ENCODE assay signal across 26 mouse cellular contexts in genomic region chr8:123816939-123817338, GRCm38 (mm10). TPM values are rescaled to one million over a fixed set of nuclear protein-coding genes. Genes with fewer than 3 reads are reported as not detected.
DNase-seq lines count a peak whose midpoint lies in the region; ATAC-seq and TF ChIP-seq lines count a peak whose summit lies in the region.
"Had no signal": no experiment of that assay in that cellular context is flagged by ENCODE, and none has a peak within 500 bp of the region (broad histone marks: within the 10 kb centered on the region; RNA-seq: fewer than 3 reads in every experiment).

No protein-coding gene starts in this region.

- 73% methylated on average over 8 of the region's 8 CpGs for WGBS in heart, embryonic 11.5 days (ENCODE audit: insufficient replicate concordance)
- WGBS in liver, adult 2 months = 77% methylated on average over 8 of the region's 8 CpGs
- WGBS in liver, embryonic 11.5 days = 88% methylated on average over 8 of the region's 8 CpGs

- TF ChIP-seq POLR2A in liver, adult 2 months (IDR thresholded peaks at IDR 0.05; ENCODE audit: extremely low read depth, insufficient read depth, low read length) = no peak
- TF ChIP-seq POLR2A in cortical plate, adult 2 months (IDR thresholded peaks at IDR 0.05; ENCODE audit: extremely low read depth, insufficient read depth, low read length) = no peak

- H3K79me2 ChIP-seq in liver, adult 2 months (ENCODE audit: control insufficient read depth, insufficient read depth, low read length) = peaks cover 36% of the 10 kb centered on the region; the same call in 1 of the 2 replicates

- H3K9me3 ChIP-seq in heart, embryonic 11.5 days (replicated peaks; ENCODE audit: control insufficient read depth, low read length) = no peaks in the 10 kb centered on the region
- no peaks in the 10 kb centered on the region for H3K9me3 ChIP-seq in liver, embryonic 11.5 days (ENCODE audit: control insufficient read depth, low read length)
- H3K9me3 ChIP-seq: embryonic facial prominence, embryonic 10.5 days; embryonic facial prominence, embryonic 13.5 days; forebrain, embryonic 13.5 days; heart, embryonic 10.5 days; heart, embryonic 15.5 days; hindbrain, embryonic 12.5 days; hindbrain, embryonic 15.5 days had no signal

- H3K4me1 ChIP-seq in heart, embryonic 11.5 days (ENCODE audit: control insufficient read depth, insufficient read depth, low read length) = peaks cover 8% of the 10 kb centered on the region; the same call in 1 of the 2 replicates
- H3K4me1 ChIP-seq in liver, adult 2 months (ENCODE audit: control insufficient read depth, insufficient read depth, low read length) = peaks cover 45% of the 10 kb centered on the region
- H3K4me1 ChIP-seq in liver, embryonic 11.5 days (replicated peaks; ENCODE audit: control insufficient read depth, insufficient read depth, low read length) = peaks cover 48% of the 10 kb centered on the region
- peaks cover 14% of the 10 kb centered on the region for H3K4me1 ChIP-seq in cortical plate, adult 2 months (ENCODE audit: control insufficient read depth, insufficient read depth, low read length)
- H3K4me1 ChIP-seq: hindbrain, embryonic 12.5 days had no signal

- H3K9ac ChIP-seq in heart, embryonic 11.5 days (ENCODE audit: low read depth, low read length) = peak overlapping the region; percentile 40; the same call in 1 of the 2 replicates
- no peak overlapping the region for H3K9ac ChIP-seq in liver, adult 2 months (ENCODE audit: low read depth, low read length)
- no peak overlapping the region for H3K9ac ChIP-seq in liver, embryonic 11.5 days (ENCODE audit: low read depth, low read length)
- H3K9ac ChIP-seq: embryonic facial prominence, embryonic 13.5 days; forebrain, embryonic 13.5 days; heart, embryonic 15.5 days; hindbrain, embryonic 12.5 days; hindbrain, embryonic 15.5 days had no signal

- no peaks in the 10 kb centered on the region for H3K27me3 ChIP-seq in heart, embryonic 11.5 days (ENCODE audit: control insufficient read depth, insufficient read depth, low read length)
- no peaks in the 10 kb centered on the region for H3K27me3 ChIP-seq in liver, adult 2 months (ENCODE audit: control insufficient read depth, insufficient read depth, low read length)
- H3K27me3 ChIP-seq in liver, embryonic 11.5 days (replicated peaks; ENCODE audit: control insufficient read depth, insufficient read depth, low read length) = no peaks in the 10 kb centered on the region
- H3K27me3 ChIP-seq: embryonic facial prominence, embryonic 13.5 days; forebrain, embryonic 13.5 days; heart, embryonic 15.5 days; hindbrain, embryonic 12.5 days; hindbrain, embryonic 15.5 days had no signal

- no peak for TF ChIP-seq CTCF in liver, adult 2 months (IDR thresholded peaks at IDR 0.05; ENCODE audit: low read depth, low read length)
- TF ChIP-seq CTCF in cortical plate, adult 2 months (IDR thresholded peaks at IDR 0.05; ENCODE audit: extremely low read depth, insufficient read depth, low read length) = no peak

- no peak overlapping the region for H3K4me2 ChIP-seq in heart, embryonic 11.5 days
- no peak overlapping the region for H3K4me2 ChIP-seq in liver, embryonic 11.5 days
- H3K4me2 ChIP-seq: embryonic facial prominence, embryonic 13.5 days; forebrain, embryonic 13.5 days; heart, embryonic 15.5 days; hindbrain, embryonic 12.5 days; hindbrain, embryonic 15.5 days had no signal

- no peak overlapping the region for H3K4me3 ChIP-seq in heart, embryonic 11.5 days (ENCODE audit: low read depth, low read length)
- no peak overlapping the region for H3K4me3 ChIP-seq in liver, adult 2 months (ENCODE audit: insufficient read depth, low read depth, low read length)
- H3K4me3 ChIP-seq in liver, embryonic 11.5 days (ENCODE audit: low read depth, low read length) = no peak overlapping the region
- H3K4me3 ChIP-seq in cortical plate, adult 2 months (ENCODE audit: insufficient read depth, low read length) = no peak overlapping the region
- H3K4me3 ChIP-seq: embryonic facial prominence, embryonic 10.5 days; embryonic facial prominence, embryonic 13.5 days; erythroblast, embryonic 14.5 days; forebrain, embryonic 13.5 days; heart, adult 2 months; heart, embryonic 10.5 days; heart, embryonic 15.5 days; hindbrain, embryonic 12.5 days; hindbrain, embryonic 15.5 days had no signal

- no peak for ATAC-seq in heart, embryonic 11.5 days (replicated peaks; ENCODE audit: insufficient number of reproducible peaks, low FRiP score, low TSS enrichment)
- no peak for ATAC-seq in liver, embryonic 11.5 days (replicated peaks; ENCODE audit: low FRiP score)
- ATAC-seq: CD4-positive, CD25-positive, alpha-beta regulatory T cell, adult 4 months; forebrain, embryonic 13.5 days; forebrain, embryonic 16.5 days; intestine, postnatal 0 days had no signal

- no peaks in the 10 kb centered on the region; the same call in 1 of the 2 replicates for H3K36me3 ChIP-seq in heart, embryonic 11.5 days (ENCODE audit: control insufficient read depth, insufficient read depth, low read length)
- no peaks in the 10 kb centered on the region for H3K36me3 ChIP-seq in liver, adult 2 months (ENCODE audit: control insufficient read depth, insufficient read depth, low read length)
- peaks cover 7% of the 10 kb centered on the region for H3K36me3 ChIP-seq in liver, embryonic 11.5 days (ENCODE audit: control insufficient read depth, insufficient read depth, low read length)
- H3K36me3 ChIP-seq: heart, embryonic 15.5 days had no signal

- intact Hi-C loops in heart, postnatal 36 days (cut with DNase I) = no loop called here

- no peak for DNase-seq in heart, postnatal 36 days
- DNase-seq in liver, adult 2 months (ENCODE audit: extremely low read depth, low read depth, low spot score) = no peak
- DNase-seq in liver, embryonic 11.5 days (ENCODE audit: low spot score) = no peak
- DNase-seq in cerebellum, adult 8-10 months = no peak
- DNase-seq: adrenal gland, adult 2 months; adrenal gland, postnatal 14 days; cerebellum, adult 11-12 months; cerebellum, postnatal 25 days; embryo, embryonic 11 days; gastrocnemius, postnatal 10 days; gastrocnemius, postnatal 36 days; heart, adult 2 months; heart, postnatal 10 days had no signal

- no peak overlapping the region for H3K27ac ChIP-seq in heart, embryonic 11.5 days (ENCODE audit: low read depth, low read length)
- 0 out of 2 replicates have a peak overlapping the region, but pooled peaks have one; percentile 4 for H3K27ac ChIP-seq in liver, adult 2 months (replicated peaks; ENCODE audit: insufficient read depth, low read depth, low read length)
- H3K27ac ChIP-seq in liver, embryonic 11.5 days (ENCODE audit: low read depth, low read length) = no peak overlapping the region
- H3K27ac ChIP-seq in cortical plate, adult 2 months (ENCODE audit: insufficient read depth, low read length) = peak overlapping the region; percentile 69
- H3K27ac ChIP-seq: embryonic facial prominence, embryonic 10.5 days; embryonic facial prominence, embryonic 13.5 days; forebrain, embryonic 13.5 days; heart, adult 2 months; heart, embryonic 10.5 days; heart, embryonic 15.5 days; hindbrain, embryonic 12.5 days; hindbrain, embryonic 15.5 days had no signal

RNA-seq across cellular contexts. Expression of gene Rab4a, which starts 11.2 kb away (rescaled TPM):
- 55.0 and 58.7 TPM in 2 replicates for polyA plus RNA-seq in heart, embryonic 11.5 days (2014; fragmentation: Nextera tagmentation; extraction: Ambion mirVana)
- 1 to 10 TPM; 7.3 to 7.9 TPM for total RNA-seq in heart, postnatal 36 days (2021)
- 15.4 and 15.7 TPM in 2 replicates for total RNA-seq in liver, adult 2 months (2014; rRNA removed)
- 24.4 and 24.6 TPM in 2 replicates for polyA plus RNA-seq in liver, adult 2 months (2012; rRNA removed)
- polyA plus RNA-seq in liver, embryonic 11.5 days (2014; fragmentation: Nextera tagmentation; extraction: Ambion mirVana) = 61.8 and 65.9 TPM in 2 replicates
- polyA plus RNA-seq in cortical plate, adult 2 months (2012; rRNA removed) = 72.5 and 72.7 TPM in 2 replicates

RNA-seq across cellular contexts. Expression of gene Ccsap, which starts 43.1 kb away (rescaled TPM):
- polyA plus RNA-seq in heart, embryonic 11.5 days (2014; fragmentation: Nextera tagmentation; extraction: Ambion mirVana) = 2.5 and 4.0 TPM in 2 replicates
- 1 to 10 TPM; 1.3 to 1.6 TPM for total RNA-seq in heart, postnatal 36 days (2021)
- 0.09 and 0.34 TPM in 2 replicates for total RNA-seq in liver, adult 2 months (2014; rRNA removed)
- 0.07 and 0.12 TPM in 2 replicates for polyA plus RNA-seq in liver, adult 2 months (2012; rRNA removed)
- 4.6 and 5.2 TPM in 2 replicates for polyA plus RNA-seq in liver, embryonic 11.5 days (2014; fragmentation: Nextera tagmentation; extraction: Ambion mirVana)
- polyA plus RNA-seq in cortical plate, adult 2 months (2012; rRNA removed) = 45.1 and 48.1 TPM in 2 replicates

Comparison
In these comparisons a context has a peak if more than half of its experiments do, and no peak if none do; other contexts are left out.
1. H3K27ac ChIP-seq: peak in liver, adult 2 months (single experiment) and cortical plate, adult 2 months (single experiment); none in heart, embryonic 11.5 days (single experiment) and liver, embryonic 11.5 days (single experiment).